Mouse (Mus musculus) CD4-positive, CD25-positive, alpha-beta regulatory T cell, adult 9 weeks (primary cell): ENCODE measurements around the gene Gbp7. TPM values are rescaled to one million over a fixed set of nuclear protein-coding genes. Genes with fewer than 3 reads are reported as not detected.

Source experiments
- polyA plus RNA-seq: library from polyadenylated mRNA; unstranded; fragments of 100-300 nt; shearing (Covaris generic); gene quantifications from one replicate; pipeline ENCODE4 v1.2.1, GENCODE M21; 2017

Gbp7 gene
- polyA plus RNA-seq: 211 TPM

DNA sequence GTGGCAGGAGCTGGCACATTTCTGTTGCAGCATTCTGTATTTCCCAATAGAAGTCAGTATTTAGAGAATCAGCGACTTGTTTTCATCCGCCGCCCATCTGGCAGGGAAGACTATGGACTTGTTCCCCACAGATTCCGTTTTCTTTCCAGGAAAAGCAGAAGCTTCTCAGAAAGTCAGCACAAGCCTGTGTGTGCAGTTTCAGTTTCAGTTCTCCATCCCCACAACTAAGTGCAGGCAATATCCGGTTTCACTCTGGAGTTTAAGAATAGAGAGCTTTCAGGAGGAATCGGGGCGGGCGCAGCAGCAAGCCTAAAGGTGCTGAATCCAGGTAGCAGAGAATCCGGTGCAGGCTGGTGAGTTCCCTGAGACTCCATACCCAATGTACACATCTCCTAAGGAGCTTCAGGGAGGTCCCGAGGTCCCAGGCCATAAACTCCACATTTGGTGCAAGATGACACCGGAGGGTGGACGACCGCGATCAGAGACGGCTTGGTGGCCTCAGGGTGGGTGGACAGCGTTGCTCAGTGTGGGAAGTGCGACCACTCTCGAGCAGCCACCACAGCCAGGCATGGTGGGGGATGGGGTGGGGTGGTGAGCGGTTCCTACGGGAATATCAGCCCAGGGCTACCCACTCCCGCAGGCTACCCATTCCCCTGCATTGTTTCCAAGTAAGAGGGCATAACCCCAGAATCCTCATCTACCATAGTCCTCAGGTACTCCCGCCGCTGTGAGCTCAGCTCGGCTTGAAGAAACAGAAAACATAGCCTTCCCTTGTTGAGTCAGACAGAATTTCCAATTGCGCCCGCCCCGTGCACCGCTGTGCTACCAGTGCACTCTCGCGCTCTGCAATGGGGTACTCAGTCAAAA lies at the start of gene Gbp7:
Gene Gbp7 (plus strand): TSS at position 256 of the 867 bp plus-strand sequence.

DNA sequence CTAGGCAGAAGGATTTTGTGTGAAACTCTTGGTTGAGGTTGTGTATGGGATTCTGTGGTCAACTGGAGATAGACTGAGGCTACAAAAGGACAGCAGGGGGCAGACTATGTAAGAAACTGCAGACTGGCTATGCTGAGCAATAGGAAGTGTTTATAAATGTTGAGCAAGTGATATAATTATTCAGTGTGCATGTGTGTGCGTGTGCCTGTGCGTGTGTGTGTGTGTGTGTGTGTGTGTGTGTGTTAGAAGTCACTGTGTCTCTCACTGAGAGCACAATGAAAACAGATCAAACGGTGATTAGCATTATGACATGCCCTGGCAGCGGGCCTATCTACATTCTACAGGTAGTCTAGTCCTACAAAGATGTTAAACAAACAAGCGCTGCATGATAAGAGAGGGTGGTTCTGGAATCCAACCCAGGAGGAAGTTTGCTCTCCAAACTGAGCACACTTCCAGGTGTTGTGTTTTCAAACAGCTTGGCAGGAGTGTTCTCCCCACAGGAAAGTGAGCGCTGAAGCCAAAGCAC lies 36.5 kb upstream of the Gbp7 start, which contains the start of gene Gbp5:
Gene Gbp5 (plus strand): TSS at position 443 of the 526 bp plus-strand sequence.

DNA sequence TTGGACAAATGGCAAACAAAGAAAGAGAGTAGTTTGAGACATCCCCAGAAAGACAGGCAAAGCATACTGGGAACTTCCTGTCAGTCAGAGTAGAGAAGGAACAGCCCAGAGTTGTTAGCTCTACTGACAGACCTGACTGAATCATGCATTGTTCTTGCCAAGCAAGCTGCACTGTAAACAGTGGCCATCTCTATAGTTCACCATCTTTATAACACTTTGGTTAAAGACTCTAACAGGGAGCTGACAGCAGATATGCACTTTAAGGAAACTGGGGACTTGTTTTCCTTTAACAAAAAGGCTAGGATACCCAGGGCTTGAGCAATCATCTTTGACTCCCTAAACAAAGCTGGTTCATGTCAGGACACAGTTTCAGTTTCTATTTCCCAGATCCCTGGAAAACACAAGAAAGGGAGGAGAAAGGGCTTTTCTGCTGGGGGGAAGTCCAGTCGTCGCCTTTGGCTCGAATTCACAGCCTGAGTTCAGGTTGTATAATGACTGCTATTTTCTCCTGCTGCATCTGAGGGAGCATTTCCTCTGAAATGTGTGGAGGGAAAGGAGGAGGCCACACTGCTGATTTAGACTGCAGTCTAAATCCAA lies 29.6 kb downstream of the Gbp7 start, which contains the start of gene Gbp3:
Gene Gbp3 (plus strand): TSS at position 395 of the 597 bp plus-strand sequence.

DNA sequence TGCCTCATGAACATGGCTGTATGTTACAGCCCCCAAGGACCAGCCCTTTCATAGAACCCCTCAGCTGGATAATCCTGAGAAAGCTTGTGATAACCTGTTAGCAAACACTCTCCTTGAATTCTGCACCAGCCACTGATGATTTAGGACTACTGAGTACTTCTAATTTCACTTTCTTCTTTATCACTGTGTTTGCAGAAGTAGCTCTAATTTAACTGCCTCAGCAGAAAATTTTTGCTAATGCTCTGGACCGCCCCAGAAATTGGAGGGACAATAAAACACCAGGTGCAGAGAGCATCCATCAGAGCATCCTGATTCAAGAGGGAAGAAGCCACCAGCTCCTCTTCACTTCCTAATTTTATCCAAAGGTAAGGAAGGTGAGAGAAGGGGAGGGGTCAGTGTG lies 64.4 kb downstream of the Gbp7 start, which contains the start of gene Gbp2b:
Gene Gbp2b (plus strand): TSS at position 301 of the 400 bp plus-strand sequence.

Other genes starting within 250 kb of the Gbp7 start
- 44.8 TPM for gene Pdlim5, start 134.6 kb upstream of the Gbp7 start, polyA plus RNA-seq
- gene Gbp5, start 36.4 kb upstream of the Gbp7 start, polyA plus RNA-seq: 52.8 TPM
- 101 TPM for gene Gbp3, start 29.7 kb downstream of the Gbp7 start, polyA plus RNA-seq
- 26.8 TPM for gene Gbp2b, start 64.5 kb downstream of the Gbp7 start, polyA plus RNA-seq
- 102 TPM for gene Gbp2, start 90.3 kb downstream of the Gbp7 start, polyA plus RNA-seq
- gene Kyat3, start 170.7 kb downstream of the Gbp7 start, polyA plus RNA-seq: 5.4 TPM
- 92.3 TPM for gene Gtf2b, start 234.7 kb downstream of the Gbp7 start, polyA plus RNA-seq